Mouse (Mus musculus): ENCODE measurements around the gene Cnpy2.
"Not testable (repeated sequence)": the region's sequence is repeated elsewhere in the genome, so short reads cannot be mapped to it uniquely, and the experiment has no call there.

The Cnpy2 gene

DNA sequence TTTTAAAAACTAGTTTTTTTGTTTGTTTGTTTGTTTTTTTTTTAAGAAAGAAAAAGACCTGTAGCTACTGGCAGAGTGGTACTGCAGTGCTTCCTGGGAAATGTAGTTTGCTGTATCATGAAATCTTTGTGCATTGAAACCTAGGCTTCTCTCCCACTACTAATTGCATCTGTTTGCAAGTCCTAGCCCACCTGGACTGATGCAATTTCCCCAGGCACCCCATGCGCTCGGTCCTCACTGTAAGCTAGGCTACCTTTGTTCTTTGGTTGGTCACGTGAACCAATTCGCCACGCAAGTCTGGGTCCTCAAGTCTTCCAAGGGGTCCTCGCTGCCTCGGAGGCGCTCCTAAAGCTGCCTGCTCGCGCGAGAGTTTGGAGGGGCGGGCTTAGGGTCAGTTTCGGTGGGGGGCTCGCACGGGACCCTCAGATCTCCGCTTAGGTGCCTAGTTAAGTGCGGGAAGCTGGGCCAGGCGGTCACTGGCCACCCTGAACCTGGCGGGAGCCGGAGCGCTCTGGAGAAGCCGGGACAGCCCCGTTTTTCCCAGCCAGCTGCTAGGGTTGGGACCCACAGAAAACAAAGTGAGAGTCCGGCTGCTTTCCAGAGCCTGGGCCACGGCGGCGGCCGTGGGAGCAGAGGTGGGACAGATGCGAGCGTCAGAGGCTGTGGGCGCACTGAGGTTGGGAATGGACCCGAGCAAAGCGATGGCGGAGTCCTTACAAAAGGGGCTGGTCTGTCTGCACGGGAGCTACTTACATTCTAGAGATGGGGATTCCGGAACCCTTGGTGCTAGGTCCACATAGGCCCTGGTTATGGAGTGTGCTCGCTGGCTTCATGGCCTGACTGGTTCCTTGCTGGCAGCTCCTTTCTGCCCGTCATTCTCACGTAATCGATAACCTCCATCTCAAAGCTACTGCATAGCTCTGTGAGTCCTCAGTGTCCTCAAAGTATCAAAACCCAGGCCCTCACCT, at the start of gene Cnpy2:
TSS of gene Cnpy2 (plus strand) at position 319 of the 968 bp plus-strand sequence.
- peak; percentile 97 for DNase-seq (ENCODE audit: low read depth, low spot score)

DNA sequence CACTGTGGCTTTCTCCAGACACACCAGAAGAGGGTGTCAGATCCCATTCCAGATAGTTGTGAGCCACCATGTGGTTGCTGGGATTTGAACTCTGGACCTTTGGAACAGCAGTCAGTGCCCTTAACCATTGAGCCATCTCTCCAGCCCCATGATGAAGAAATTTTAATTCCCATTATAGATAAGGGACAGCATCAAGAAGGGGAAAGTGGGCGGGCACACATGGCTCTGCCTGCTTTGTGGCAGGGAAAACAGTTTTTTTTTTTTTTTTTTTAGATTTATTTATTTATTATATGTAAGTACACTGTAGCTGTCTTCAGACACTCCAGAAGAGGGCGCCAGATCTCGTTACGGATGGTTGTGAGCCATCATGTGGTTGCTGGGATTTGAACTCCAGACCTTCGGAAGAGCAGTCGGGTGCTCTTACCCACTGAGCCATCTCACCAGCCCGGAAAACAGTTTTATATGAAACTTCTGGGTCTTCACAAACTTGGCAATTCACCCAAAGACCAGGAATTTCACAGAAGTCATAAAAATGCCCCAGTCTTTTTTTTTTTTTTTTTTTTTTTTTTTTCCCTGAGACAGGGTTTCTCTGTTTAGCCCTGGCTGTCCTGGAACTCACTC, 49.3 kb upstream of the Cnpy2 start:
- not testable (repeated sequence) for DNase-seq (ENCODE audit: low read depth, low spot score)

DNA sequence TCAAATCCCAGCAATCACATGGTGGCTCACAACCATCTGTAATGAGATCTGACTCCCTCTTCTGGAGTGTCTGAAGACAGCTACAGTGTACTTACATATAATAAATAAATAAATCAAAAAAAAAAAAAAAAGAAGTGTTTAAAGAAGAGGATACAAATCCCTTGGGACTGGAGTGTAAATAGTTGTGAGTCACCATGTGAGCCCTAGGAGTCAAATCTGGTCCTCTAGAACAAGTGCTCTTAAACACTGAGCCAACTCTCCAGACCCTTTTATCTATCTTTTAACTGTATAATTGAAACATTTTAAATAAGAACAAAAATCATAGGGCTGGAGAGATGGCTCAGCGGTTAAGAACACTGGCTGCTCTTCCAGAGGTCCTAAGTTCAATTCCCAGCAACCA, 46.9 kb upstream of the Cnpy2 start:
- not testable (repeated sequence) for DNase-seq (ENCODE audit: low read depth, low spot score)

DNA sequence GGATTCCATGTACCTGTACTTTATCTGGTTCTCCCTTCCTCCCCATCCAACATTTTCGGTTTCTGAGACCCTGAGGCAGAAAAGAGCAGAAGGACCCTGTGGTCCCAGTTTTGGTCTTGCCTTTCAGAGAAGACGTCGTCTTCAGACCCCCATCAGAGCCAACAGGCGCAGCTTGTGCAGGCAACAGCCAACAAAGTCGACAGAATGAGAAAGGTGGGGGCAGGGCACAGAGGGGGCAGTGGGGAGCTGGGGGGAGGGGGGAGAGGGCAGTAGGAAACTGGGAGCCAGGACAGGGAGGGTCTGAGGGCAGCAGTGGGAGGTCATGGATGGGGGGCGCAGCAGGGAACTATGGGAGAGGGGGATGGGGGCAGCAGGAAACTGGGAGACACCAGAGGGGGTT, 44.1 kb upstream of the Cnpy2 start:
- DNase-seq (ENCODE audit: low read depth, low spot score) = no peak

DNA sequence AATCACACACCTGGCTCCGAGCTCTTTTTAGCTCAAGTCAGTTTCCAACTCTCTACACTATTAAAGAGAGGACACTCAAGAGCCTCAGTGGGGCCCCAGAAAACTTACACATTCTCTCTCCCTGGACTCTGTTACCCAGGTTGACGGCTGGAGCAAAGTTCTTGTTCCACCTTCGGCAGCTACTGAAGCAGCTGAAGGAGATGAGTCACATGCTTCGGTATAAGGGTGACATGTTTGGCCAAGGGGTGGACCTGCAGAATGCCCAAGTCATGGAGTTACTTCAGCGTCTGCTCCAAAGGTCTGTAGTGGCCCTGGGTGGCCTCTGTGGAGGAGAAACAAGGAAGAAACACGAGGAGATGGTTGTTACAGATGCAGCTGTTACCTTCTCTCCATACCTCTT, 41.3 kb upstream of the Cnpy2 start:
- DNase-seq (ENCODE audit: low read depth, low spot score) = no peak

DNA sequence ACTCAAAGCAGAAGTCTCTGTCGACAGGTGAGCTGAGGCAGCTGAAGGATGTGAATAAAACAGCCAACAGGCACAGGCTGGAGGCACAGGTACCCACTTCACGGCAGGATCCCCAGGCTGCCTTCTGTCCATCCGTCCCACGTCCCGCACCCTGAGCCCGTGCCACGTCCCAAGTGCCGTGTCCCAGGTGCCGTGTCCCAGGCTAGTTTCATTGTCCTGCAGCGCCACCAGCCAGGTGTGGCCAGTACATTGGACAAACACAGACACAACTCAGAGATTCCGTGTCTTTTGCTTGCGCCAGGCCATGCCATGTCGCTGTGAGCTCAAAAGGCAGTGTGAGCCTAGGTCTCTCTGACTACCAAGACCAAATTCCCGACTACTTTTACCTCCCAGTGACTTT, 40.6 kb upstream of the Cnpy2 start:
- DNase-seq (ENCODE audit: low read depth, low spot score) = no peak

DNA sequence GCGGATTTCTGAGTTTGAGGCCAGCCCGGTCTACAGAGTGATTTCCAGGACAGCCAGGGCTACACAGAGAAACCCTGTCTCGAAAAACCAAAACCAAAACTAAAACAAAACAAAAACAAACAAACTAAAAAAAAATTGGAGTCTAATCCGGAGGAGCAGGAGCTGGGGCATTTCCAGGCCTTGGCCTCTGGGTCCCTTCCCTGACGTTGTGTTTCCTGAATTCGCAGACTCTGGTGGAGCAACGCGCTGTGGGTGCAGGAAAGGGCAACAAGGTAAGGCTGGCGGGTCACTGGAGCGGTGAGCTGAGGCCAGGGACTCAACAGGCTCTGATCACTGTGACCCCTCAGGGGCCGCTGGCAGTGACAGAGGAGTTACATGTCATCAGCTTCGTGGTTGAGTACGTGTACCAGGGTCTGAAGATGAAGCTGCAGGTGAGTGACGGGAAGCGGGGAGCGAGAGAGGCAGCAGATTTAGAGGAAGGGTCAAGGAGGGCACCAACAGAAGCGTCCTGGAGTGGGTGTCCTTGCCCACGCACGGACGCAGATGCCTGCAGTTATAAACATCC, 39.3 kb upstream of the Cnpy2 start:
- DNase-seq (ENCODE audit: low read depth, low spot score) = no peak

DNA sequence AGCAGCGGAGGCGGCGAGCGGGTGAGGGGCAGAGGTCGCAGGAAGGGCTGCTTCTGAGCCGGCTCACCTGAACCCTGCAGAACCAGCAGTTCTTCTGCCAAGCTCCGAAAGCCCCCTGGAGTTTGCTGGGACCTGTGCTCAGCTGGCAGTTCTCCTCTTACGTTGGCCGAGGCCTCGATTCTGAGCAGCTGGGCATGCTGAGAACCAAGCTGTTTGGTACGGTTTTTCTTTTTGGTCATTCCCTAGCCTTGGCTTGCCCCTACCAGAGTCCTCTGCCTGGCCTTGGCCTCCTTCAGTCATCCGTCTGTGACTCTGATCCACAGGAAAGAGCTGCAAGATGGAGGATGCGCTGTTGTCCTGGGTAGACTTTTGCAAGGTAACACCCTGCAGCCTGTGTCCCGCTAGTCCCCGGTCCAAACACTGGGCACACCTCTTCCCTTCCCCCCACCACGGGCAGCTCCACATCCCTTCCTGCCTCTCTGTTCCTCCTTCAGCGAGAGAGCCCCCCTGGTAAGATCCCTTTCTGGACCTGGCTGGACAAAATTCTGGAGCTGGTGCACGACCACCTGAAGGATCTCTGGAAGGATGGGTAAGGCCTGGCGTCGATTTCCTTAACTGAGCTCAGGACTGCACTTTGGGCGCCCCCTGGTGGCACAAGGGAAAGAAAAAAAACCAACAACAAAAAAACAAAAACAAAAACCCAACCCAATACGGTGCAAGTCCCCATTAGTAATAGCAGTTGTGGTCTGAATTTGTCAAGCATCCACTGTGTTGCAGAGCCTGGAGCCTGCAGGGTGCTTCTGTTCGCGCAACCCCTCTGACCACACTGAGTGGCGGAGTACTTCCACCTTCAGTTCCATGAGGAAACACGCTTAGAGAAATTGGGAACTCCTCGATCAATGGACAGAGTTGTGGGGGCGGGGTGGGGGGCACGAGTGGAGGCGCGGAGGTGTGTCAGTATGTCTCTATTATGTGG, 38.4 kb upstream of the Cnpy2 start:
- peak; percentile 72 for DNase-seq (ENCODE audit: low read depth, low spot score)

DNA sequence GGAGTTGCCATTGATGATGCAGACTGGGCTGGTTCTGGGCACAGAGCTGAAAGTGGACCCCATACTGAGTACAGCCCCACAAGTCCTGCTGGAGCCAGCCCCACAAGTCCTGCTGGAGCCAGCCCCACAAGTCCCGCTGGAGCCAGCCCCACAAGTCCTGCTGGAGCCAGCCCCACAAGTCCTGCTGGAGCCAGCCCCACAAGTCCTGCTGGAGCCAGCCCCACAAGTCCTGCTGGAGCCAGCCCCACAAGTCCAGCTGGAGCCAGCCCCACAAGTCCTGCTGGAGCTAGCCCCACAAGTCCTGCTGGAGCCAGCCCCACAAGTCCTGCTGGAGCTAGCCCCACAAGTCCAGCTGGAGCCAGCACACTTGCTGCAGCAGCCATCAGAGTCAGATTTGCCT, 31.7 kb upstream of the Cnpy2 start:
- not testable (repeated sequence) for DNase-seq (ENCODE audit: low read depth, low spot score)

DNA sequence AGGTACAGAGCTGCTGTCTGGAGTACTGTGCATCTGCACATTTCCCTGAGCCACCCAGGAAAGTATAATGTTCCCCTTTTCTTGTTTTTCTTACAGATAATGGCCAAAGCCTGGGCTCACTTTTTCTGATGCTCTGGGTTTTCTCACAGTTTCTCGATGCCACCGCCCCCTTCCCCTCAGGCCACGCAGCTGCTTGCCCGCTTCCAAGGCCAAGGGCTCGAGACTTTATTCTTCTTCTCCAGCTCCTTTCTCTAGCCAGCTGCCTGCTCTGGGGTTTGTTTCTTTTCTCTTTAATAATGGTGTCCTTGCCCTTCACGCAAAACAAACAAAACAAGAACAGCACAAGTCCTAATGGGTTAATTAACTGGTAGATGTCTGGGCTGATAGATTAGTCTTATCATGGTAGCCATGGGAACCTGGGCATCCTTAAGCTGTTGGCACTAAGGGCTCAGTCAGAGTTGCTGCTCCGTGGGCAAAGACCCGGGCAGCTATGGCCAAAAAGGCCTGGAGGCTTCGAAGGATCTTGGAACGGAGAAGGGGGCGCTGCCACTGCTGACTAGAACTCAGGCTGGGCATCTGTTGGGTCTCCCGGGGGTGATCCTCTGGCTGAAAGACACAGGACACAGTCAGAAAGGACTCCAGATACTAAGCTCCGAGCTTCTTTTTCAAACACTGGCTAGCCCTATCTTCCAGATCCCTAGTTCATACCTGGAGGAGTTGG, 25.7 kb upstream of the Cnpy2 start:
- no peak for DNase-seq (ENCODE audit: low read depth, low spot score)

DNA sequence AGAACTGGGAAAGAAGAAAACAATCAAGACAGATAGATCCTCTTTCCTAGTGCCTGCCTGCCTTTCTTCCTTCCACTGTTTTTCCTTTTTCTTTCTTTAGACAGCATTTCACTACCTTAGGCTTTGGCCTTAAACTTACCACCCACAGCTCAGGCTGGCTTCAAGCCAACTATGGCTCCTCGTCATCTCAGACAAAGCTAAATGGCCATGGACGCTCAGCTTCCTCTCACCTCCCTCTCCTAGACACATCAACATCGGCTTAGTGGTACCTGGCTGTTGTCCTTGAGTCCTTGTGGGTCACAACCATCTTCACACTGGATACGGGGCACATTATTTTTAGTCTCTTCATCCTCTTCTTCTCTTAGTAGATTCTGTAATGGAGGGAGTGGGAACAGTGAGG, 25.0 kb upstream of the Cnpy2 start:
- DNase-seq (ENCODE audit: low read depth, low spot score) = no peak

DNA sequence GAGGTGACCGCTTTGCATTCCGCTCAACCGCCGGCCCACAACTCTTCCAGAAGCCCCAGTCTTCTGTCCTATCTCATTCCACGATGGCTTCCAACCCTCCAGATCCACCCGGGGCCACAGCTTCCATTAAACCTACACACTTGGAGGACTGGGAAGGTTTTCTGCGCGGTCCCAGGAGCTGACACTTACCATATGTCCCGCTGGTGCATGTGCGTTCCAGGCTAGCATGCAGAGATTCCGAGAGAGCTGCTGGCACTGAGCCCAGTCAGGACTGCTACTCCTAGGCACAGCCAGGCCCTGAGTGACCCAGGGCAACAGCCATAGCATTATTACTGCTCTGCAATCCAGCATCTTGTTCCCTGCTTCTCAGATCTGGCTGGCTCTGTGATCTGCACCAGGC, 24.6 kb upstream of the Cnpy2 start:
- DNase-seq (ENCODE audit: low read depth, low spot score) = no peak

DNA sequence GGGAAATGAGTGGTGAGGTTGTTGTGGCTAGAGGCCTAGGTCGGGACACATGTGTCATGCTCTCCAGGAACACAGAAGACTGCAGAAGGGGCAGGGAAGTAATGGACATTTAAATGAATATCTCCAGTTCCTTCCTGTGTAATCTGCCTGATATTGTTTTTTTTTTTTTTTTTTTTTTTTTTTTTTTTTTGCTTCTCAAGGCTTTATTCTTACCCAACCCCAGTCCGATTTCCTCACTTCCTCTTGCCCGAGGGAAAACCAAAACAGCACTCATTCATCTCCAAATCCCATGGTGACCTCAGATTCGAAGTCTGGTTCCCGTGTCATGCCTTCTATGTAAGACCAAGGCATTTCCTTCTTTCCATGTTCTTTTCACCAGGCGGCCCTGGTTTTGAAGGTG, 24.0 kb upstream of the Cnpy2 start:
- DNase-seq (ENCODE audit: low read depth, low spot score) = no peak

DNA sequence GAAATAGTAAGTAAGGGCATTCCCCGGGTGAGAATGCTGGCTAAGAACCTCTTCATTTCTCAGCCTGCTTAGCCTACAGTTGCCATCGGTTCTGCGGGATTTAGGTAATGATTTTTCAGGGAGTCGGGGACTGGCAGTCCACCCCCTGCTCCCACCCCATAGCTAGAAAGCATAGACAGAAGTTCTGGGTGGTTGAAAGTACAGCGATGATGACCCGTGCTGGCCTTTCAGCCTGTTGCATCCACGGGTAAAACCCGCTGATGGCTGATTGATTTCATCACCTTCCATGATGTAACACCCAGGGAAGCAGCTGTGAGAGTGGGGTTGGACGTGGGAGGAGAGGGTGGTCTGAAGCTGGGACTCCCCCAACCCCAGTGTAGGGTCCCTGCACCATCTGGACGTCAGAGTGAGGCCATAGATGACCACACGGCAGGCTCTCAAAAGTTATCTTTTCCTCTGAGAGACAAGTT, 23.5 kb upstream of the Cnpy2 start, which contains the start of gene Il23a:
TSS of gene Il23a (minus strand) at position 51 of the 470 bp plus-strand sequence.
- DNase-seq (ENCODE audit: low read depth, low spot score) = no peak

DNA sequence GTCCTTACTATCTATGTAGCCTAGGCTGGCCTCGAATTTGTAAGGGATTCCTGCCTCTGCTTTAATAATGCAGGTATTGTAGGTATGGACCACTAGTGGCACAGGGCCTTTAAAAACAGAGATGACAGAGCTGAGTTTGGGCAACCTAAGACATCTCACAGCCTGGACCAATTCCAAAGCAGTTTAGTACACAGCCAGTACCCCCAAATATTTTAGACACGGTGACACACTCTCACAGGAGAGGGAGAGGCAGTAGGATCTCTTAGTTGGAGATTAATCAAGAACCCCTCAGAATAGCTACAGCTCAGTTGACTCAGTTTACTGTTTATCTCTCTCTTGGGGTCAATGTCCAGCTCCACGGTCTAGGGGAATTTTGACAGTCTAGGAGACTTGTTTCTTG, 19.9 kb upstream of the Cnpy2 start:
- DNase-seq (ENCODE audit: low read depth, low spot score) = no peak

DNA sequence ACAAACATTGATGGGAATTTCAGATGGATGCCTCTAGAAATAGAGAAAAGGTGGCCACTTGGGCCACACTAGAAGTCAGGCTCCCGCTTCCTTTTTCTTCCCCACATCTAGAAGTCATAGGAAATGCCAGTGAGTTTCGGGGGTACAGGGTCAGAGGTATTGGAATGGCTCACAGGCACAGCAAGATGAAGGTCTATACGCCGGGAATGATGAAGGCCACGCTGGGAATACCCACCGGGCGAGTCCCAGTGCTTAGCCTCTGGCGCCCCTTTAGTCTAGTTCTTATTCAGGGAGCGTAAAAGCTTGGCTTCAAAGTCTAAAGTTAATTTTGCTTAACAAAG, 19.5 kb upstream of the Cnpy2 start:
- DNase-seq (ENCODE audit: low read depth, low spot score) = no peak

DNA sequence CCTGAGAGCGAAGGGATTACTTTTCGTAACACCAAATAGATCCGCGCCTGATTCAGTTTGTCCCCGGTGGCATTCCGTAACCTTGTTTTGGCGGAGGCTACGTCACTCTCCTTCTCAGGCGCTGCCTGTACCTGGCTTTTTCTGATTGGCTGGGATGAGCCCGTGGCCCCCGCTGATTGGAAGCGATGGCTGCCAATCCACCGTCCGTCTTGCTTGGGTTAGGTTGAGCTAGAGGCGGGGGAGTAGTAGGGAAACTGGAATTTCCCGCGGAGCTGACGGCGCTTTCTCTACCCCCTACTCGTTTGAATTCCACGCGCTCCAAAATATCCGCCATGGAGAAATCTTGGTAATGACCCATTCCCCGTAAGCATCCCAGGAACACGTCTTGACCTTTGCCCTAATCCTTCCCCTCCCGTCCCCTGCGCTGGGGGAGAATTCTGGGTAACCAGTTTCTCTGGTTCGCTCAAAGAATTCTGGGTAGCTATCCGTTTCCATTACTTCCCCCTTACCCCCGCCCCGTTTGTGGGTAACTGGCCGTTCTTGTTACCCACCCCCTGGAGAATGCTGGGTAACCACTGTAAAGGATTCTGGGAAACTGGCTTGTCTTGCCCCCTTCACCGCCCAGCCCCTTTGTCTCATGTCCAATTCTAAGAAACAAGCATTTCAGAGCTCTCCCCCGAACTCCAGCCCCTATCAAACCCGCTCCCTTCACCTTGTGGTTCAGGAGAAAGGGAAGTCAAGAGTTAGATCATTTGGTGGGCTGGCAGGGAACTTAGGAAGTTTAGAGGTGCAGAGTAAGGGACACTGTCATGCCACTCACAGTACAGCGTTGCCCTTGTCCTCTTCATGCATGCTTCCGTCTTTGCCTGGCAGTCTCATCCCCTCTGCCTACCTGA, 18.9 kb upstream of the Cnpy2 start, which contains the start of gene Pan2:
TSS of gene Pan2 (plus strand) at position 210 of the 896 bp plus-strand sequence.
- DNase-seq (ENCODE audit: low read depth, low spot score) = peak; percentile 99

DNA sequence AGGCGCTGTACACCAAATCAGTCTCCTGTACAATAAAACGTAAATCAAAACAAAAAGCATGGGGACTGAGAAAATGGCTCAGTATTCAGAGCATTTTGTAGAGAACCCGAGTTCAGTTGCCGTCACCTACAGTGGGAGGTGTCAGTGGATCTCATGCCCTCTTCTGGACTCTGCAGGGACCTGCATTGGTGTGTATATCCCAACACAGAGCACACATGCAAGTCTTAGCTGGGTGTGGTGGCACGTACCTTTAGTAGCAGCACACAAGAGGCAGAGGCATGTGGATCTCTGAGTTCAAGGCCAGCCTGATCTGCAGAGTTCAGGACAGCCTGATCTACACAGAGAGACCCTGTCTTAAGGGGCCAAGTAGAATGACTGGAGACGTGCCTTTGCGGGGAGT, 12.6 kb upstream of the Cnpy2 start:
- DNase-seq (ENCODE audit: low read depth, low spot score) = no peak

DNA sequence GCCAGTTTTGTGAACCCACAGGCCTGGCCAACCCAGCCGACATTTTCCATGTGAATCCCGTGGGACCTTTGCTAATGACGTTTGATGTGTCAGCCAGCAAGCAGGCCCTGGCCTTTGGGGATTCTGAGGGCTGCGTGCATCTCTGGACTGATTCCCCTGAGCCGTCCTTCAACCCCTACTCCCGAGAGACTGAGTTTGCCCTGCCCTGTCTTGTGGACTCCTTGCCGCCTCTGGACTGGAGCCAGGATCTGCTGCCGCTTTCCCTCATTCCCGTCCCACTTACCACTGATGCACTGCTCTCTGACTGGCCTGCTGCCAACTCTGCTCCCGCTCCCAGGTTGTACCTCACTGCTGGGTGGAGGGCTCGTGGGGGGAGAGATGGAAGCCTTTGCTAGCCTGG, 12.1 kb upstream of the Cnpy2 start:
- no peak for DNase-seq (ENCODE audit: low read depth, low spot score)

DNA sequence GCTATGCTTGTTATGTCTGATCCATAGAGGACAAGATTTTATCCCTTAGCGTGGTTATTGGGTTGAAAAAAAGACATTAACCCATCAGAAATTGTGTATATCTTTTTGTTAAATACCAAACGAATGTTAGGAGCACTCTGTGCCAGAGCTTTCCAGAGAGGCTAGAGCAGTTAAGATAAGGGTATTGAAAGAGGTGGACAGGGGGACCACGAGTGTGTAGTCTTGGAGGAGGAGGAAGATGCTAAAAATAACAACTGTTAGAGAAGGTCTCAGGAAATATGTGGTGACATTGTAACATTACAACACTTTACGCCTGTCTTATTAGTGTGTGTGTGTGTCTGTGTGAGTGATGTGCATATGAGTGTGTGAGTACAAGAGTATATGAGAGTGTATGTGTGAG, 11.4 kb upstream of the Cnpy2 start:
- DNase-seq (ENCODE audit: low read depth, low spot score) = no peak
